Mouse (Mus musculus) gastrocnemius, postnatal 4 days (tissue): Measurements from ENCODE around the gene Gabarapl2. TPM values are rescaled to one million over a fixed set of nuclear protein-coding genes. Genes with fewer than 3 reads are reported as not detected.

Experiments
- DNase-seq, 2 experiments: peaks; one replicate each; pipeline ENCODE4 v3.0.0; 2021 to 2022; ENCODE audit warnings: low spot score in 2 of 2, mixed read lengths in 2 of 2
- long read RNA-seq, 2 experiments: library from polyadenylated mRNA; stranded (forward); transcript quantifications; one replicate each; pipeline ENCODE4 v2.0.0; 2021
- total RNA-seq, 2 experiments: library from RNA; stranded (reverse); gene quantifications; 2 replicates each; pipeline ENCODE4 v1.2.3; 2021

Gabarapl2 gene
- 10 to 100 TPM; 72.7 to 74.9 TPM for total RNA-seq
- long read RNA-seq, experiment 1, transcript Gabarapl2-201 (4 exons, 1,677 nt): major isoform, 46 of 49 reads
- long read RNA-seq, experiment 1, partial matches to known transcripts: 1 of 49 reads
- long read RNA-seq, experiment 1, other reads (novel, unspliced or antisense): 2 of 49 reads
- long read RNA-seq, experiment 2, transcript Gabarapl2-201 (4 exons, 1,677 nt): major isoform, 67 of 73 reads
- long read RNA-seq, experiment 2, partial matches to known transcripts: 2 of 73 reads
- long read RNA-seq, experiment 2, other reads (novel, unspliced or antisense): 4 of 73 reads

- peak; percentile 88 to 97 for DNase-seq
Observed at GRCm38 (mm10) chr8:111940171-111941100, at the start of gene Gabarapl2. Gene Gabarapl2, plus strand, starts transcription at chr8:111940703.

GRCm38 (mm10) chr8:111890911-111891303 lies 49.6 kb upstream of the Gabarapl2 start:
- no peak for DNase-seq

GRCm38 (mm10) chr8:111891983-111892382 lies 48.5 kb upstream of the Gabarapl2 start:
- DNase-seq: no peak

- no peak for DNase-seq
Observed at GRCm38 (mm10) chr8:111892615-111893014, 47.9 kb upstream of the Gabarapl2 start.

- no peak for DNase-seq
Observed at GRCm38 (mm10) chr8:111894955-111895354, 45.5 kb upstream of the Gabarapl2 start.

GRCm38 (mm10) chr8:111898586-111898985 lies 41.9 kb upstream of the Gabarapl2 start:
- no peak for DNase-seq

GRCm38 (mm10) chr8:111902080-111902479 lies 38.4 kb upstream of the Gabarapl2 start:
- DNase-seq: peak in 1 of 2 experiments; percentile 55

GRCm38 (mm10) chr8:111905500-111906121 lies 34.9 kb upstream of the Gabarapl2 start:
- no peak for DNase-seq

GRCm38 (mm10) chr8:111909621-111910450 lies 30.7 kb upstream of the Gabarapl2 start, which contains the start of gene Chst5:
Gene Chst5, minus strand, starts transcription at chr8:111910447.
- peak in 1 of 2 experiments; percentile 40 for DNase-seq

GRCm38 (mm10) chr8:111911572-111911971 lies 28.9 kb upstream of the Gabarapl2 start:
- DNase-seq: no peak

GRCm38 (mm10) chr8:111912860-111913432 lies 27.6 kb upstream of the Gabarapl2 start:
- no peak for DNase-seq

- DNase-seq: no peak
Observed at GRCm38 (mm10) chr8:111919663-111920062, 20.8 kb upstream of the Gabarapl2 start.

GRCm38 (mm10) chr8:111920971-111921370 lies 19.5 kb upstream of the Gabarapl2 start:
- no peak for DNase-seq

GRCm38 (mm10) chr8:111923383-111923804 lies 17.1 kb upstream of the Gabarapl2 start:
- peak in 1 of 2 experiments; percentile 65 for DNase-seq

GRCm38 (mm10) chr8:111924976-111925375 lies 15.5 kb upstream of the Gabarapl2 start:
- DNase-seq: no peak

GRCm38 (mm10) chr8:111929648-111930344 lies 10.7 kb upstream of the Gabarapl2 start:
- DNase-seq: no peak

- DNase-seq: no peak
Observed at GRCm38 (mm10) chr8:111931721-111932120, 8.8 kb upstream of the Gabarapl2 start.

- peak; percentile 36 to 72 for DNase-seq
Observed at GRCm38 (mm10) chr8:111932580-111933336, 7.7 kb upstream of the Gabarapl2 start.
